Mouse (Mus musculus) stomach, embryonic 14.5 days (tissue): ENCODE measurements at regions not wholly inside any gene's neighbourhood (a gene's known extent, or its start where the extent isn't known, plus 50 kb on each side); places are given as distances from the start of the nearest gene placed in this dataset.

Experiments used
- ATAC-seq: fragments of 200-750 bp; cut with Nextera tagmentation; 2 replicates; pipeline ENCODE4 v1.8.0; 2017; ENCODE audit warnings: low read depth, moderate TSS enrichment; ENCODE audit not compliant: insufficient number of reproducible peaks, insufficient read depth, low FRiP score
- H3K27ac ChIP-seq: fragments of 300-500 bp; sonication (generic); 2 replicates; pipeline ENCODE4 v1.5.1; 2014; ENCODE audit warnings: mild to moderate bottlenecking, low read length, moderate library complexity, mixed read lengths
- H3K27me3 ChIP-seq: fragments of 300-500 bp; sonication (generic); 2 replicates; pipeline ENCODE4 v1.6.1; 2014; ENCODE audit warnings: low read length, control low read depth, mixed read lengths; ENCODE audit not compliant: control insufficient read depth, insufficient read depth
- H3K36me3 ChIP-seq: fragments of 300-500 bp; sonication (generic); 2 replicates; pipeline ENCODE4 v1.6.1; 2014; ENCODE audit warnings: mild to moderate bottlenecking, control low read depth, low read length, moderate library complexity, mixed read lengths; ENCODE audit not compliant: control insufficient read depth, insufficient read depth
- H3K4me1 ChIP-seq: fragments of 300-500 bp; sonication (generic); 2 replicates; pipeline ENCODE4 v1.6.1; 2014; ENCODE audit warnings: low read length, control low read depth, mixed read lengths; ENCODE audit not compliant: control insufficient read depth, insufficient read depth
- H3K4me2 ChIP-seq: fragments of 300-500 bp; sonication (generic); replicated peaks from 2 replicates; pipeline ENCODE4 v1.6.1; 2014; ENCODE audit warnings: low read depth, low read length, control low read depth
- H3K4me3 ChIP-seq: fragments of 300-500 bp; sonication (generic); 2 replicates; pipeline ENCODE4 v1.5.1; 2014; ENCODE audit warnings: low read depth, low read length, control low read depth
- H3K9ac ChIP-seq: fragments of 300-500 bp; sonication (generic); replicated peaks from 2 replicates; pipeline ENCODE4 v1.6.1; 2014; ENCODE audit warnings: low read depth, mild to moderate bottlenecking, control low read depth, low read length, moderate library complexity, mixed read lengths
- H3K9me3 ChIP-seq: fragments of 300-500 bp; sonication (generic); 2 replicates; pipeline ENCODE4 v1.6.1; 2016; ENCODE audit warnings: low read depth, low read length, control low read depth; ENCODE audit not compliant: control insufficient read depth
- WGBS: fragments of 180-500 bp; shearing (Covaris S2); extraction: QIAGEN DNeasy Blood & Tissue Kit; methylation state at CpG from one replicate; pipeline ENCODE4 v1.1.7; 2014; 5-methylcytosine and 5-hydroxymethylcytosine counted together

- H3K27me3 ChIP-seq = no peaks in the 10 kb centered on the region
- 54% methylated on average over 4 of the region's 4 CpGs for WGBS
- no peak overlapping the region for H3K9ac ChIP-seq
Measured at GRCm38 (mm10) chr3:54526618-54527017, 165.7 kb downstream of the Postn start.

GRCm38 (mm10) chr3:54528292-54528691 lies 164.3 kb upstream of the Supt20 start:
- no peak overlapping the region for H3K4me3 ChIP-seq
- WGBS = 77% methylated on average over 3 of the region's 3 CpGs
- H3K9me3 ChIP-seq = peaks cover 7% of the 10 kb centered on the region; the same call in 1 of the 2 replicates
- H3K9ac ChIP-seq = no peak overlapping the region
- no peaks in the 10 kb centered on the region for H3K4me1 ChIP-seq
- no peaks in the 10 kb centered on the region for H3K27me3 ChIP-seq
- H3K27ac ChIP-seq = no peak overlapping the region
- H3K36me3 ChIP-seq = no peaks in the 10 kb centered on the region
- no peak for ATAC-seq
- no peak overlapping the region for H3K4me2 ChIP-seq

More at GRCm38 (mm10) chr3:54526618-54527017, 165.7 kb downstream of the Postn start:
- no peak overlapping the region for H3K4me3 ChIP-seq
- no peak for ATAC-seq
- H3K27ac ChIP-seq = no peak overlapping the region
- no peaks in the 10 kb centered on the region for H3K4me1 ChIP-seq
- H3K36me3 ChIP-seq = no peaks in the 10 kb centered on the region
- H3K4me2 ChIP-seq = no peak overlapping the region
- peaks cover 7% of the 10 kb centered on the region; the same call in 1 of the 2 replicates for H3K9me3 ChIP-seq

- Histone ChIP-seq H3K4me2 (no peak overlapping the region), H3K36me3 (no peaks in the 10 kb centered on the region), H3K9me3 (peaks cover 7% of the 10 kb centered on the region; the same call in 1 of the 2 replicates), H3K9ac (no peak overlapping the region), H3K27me3 (no peaks in the 10 kb centered on the region), H3K27ac (no peak overlapping the region), H3K4me3 (no peak overlapping the region), H3K4me1 (no peaks in the 10 kb centered on the region)
- no peak for ATAC-seq
- 78% methylated on average over 6 of the region's 6 CpGs for WGBS
Measured at GRCm38 (mm10) chr3:54530251-54530650, 162.4 kb upstream of the Supt20 start.

- no peaks in the 10 kb centered on the region for H3K36me3 ChIP-seq
- H3K9me3 ChIP-seq = no peaks in the 10 kb centered on the region
- WGBS = 85% methylated on average over 7 of the region's 7 CpGs
- no peak overlapping the region for H3K27ac ChIP-seq
- no peak overlapping the region for H3K4me2 ChIP-seq
- no peaks in the 10 kb centered on the region for H3K27me3 ChIP-seq
- H3K4me3 ChIP-seq = no peak overlapping the region
- no peaks in the 10 kb centered on the region for H3K4me1 ChIP-seq
- H3K9ac ChIP-seq = no peak overlapping the region
- no peak for ATAC-seq
Measured at GRCm38 (mm10) chr3:54535361-54535760, 157.2 kb upstream of the Supt20 start.

GRCm38 (mm10) chr3:54538055-54538454 lies 154.6 kb upstream of the Supt20 start:
- WGBS = 43% methylated on average over 3 of the region's 3 CpGs
- Histone ChIP-seq H3K27me3 (no peaks in the 10 kb centered on the region), H3K36me3 (no peaks in the 10 kb centered on the region), H3K4me1 (no peaks in the 10 kb centered on the region), H3K27ac (no peak overlapping the region), H3K4me3 (no peak overlapping the region), H3K9me3 (no peaks in the 10 kb centered on the region), H3K9ac (no peak overlapping the region), H3K4me2 (no peak overlapping the region)
- no peak for ATAC-seq

- no peak for ATAC-seq
- H3K4me1 ChIP-seq = no peaks in the 10 kb centered on the region
- H3K4me3 ChIP-seq = no peak overlapping the region
- no peaks in the 10 kb centered on the region for H3K9me3 ChIP-seq
- 76% methylated on average over 3 of the region's 3 CpGs for WGBS
- H3K4me2 ChIP-seq = no peak overlapping the region
- no peaks in the 10 kb centered on the region for H3K27me3 ChIP-seq
- H3K36me3 ChIP-seq = no peaks in the 10 kb centered on the region
- no peak overlapping the region for H3K9ac ChIP-seq
- H3K27ac ChIP-seq = no peak overlapping the region
Measured at GRCm38 (mm10) chr3:54540540-54541080, 152.0 kb upstream of the Supt20 start.

GRCm38 (mm10) chr3:54541389-54541788 lies 151.2 kb upstream of the Supt20 start:
- Histone ChIP-seq H3K4me2 (no peak overlapping the region), H3K9me3 (no peaks in the 10 kb centered on the region), H3K27ac (no peak overlapping the region), H3K4me3 (no peak overlapping the region), H3K4me1 (no peaks in the 10 kb centered on the region), H3K36me3 (no peaks in the 10 kb centered on the region), H3K9ac (no peak overlapping the region), H3K27me3 (no peaks in the 10 kb centered on the region)
- ATAC-seq = no peak
- WGBS = 87% methylated on average over 5 of the region's 5 CpGs

GRCm38 (mm10) chr3:54545393-54545792 lies 147.2 kb upstream of the Supt20 start:
- no peaks in the 10 kb centered on the region for H3K36me3 ChIP-seq
- no peaks in the 10 kb centered on the region for H3K9me3 ChIP-seq
- no peaks in the 10 kb centered on the region for H3K27me3 ChIP-seq
- no peak overlapping the region for H3K27ac ChIP-seq
- no peak for ATAC-seq
- no peak overlapping the region for H3K4me3 ChIP-seq
- no peak overlapping the region for H3K9ac ChIP-seq
- no peak overlapping the region for H3K4me2 ChIP-seq
- no peaks in the 10 kb centered on the region for H3K4me1 ChIP-seq

GRCm38 (mm10) chr3:54551908-54552307 lies 140.7 kb upstream of the Supt20 start:
- no peaks in the 10 kb centered on the region for H3K36me3 ChIP-seq
- peaks cover 7% of the 10 kb centered on the region for H3K9me3 ChIP-seq
- no peak overlapping the region for H3K27ac ChIP-seq
- no peak overlapping the region for H3K4me2 ChIP-seq
- H3K4me3 ChIP-seq = no peak overlapping the region
- no peak for ATAC-seq
- WGBS = 71% methylated on average over 9 of the region's 9 CpGs
- H3K4me1 ChIP-seq = no peaks in the 10 kb centered on the region
- H3K9ac ChIP-seq = no peak overlapping the region
- H3K27me3 ChIP-seq = no peaks in the 10 kb centered on the region
